Mouse (Mus musculus) right cerebral cortex, adult 2 months (tissue): ENCODE results near the gene Gpbar1.

Source experiments
- DNase-seq, 2 experiments: peaks; one replicate each; pipeline ENCODE4 v3.0.0; 2021 to 2022; ENCODE audit warnings: low spot score in 2 of 2

Gpbar1 gene

DNA sequence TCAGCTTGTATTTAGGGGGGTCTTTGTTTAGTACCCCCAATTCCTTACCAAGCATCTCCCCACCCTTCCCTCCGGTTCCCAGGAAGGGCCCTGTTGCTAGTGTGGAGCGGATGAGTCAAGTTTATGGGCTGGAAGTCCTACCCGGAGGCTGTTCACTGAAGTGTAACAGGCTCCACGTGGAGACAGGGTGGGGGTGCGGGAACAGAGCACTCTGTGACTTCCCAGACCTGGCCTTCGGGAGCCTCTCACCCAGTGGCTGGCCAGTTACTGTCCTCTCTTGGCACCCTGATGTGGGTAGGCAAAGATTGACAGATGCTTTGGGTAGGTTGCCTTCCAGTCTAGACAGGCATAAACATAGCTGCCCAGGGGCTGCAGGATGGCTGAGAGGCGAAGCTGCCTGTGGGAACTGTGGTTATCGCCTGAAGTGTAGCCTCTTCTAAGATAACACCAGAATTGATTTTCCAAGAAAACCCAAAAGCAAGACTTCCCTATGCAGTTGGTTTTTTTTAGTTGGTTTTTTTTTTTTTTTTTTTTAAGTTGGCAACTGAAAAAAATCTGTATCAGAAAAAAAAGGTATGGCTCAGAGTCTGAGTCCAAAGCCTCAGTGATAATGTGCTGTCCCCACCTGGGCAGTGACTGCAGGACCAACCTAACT is 340 bp upstream of the Gpbar1 start:
- no peak for DNase-seq

DNA sequence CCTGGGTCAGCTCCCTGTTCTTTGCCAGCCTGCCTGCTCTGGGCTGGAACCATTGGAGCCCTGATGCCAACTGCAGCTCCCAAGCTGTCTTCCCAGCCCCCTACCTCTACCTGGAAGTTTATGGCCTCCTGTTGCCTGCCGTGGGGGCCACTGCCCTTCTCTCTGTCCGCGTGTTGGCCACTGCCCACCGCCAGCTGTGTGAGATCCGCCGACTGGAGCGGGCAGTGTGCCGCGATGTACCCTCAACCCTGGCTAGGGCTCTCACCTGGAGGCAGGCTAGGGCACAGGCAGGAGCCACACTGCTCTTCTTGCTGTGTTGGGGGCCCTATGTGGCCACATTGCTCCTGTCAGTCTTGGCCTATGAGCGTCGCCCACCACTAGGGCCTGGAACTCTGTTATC is 638 bp downstream of the Gpbar1 start:
- DNase-seq: no peak

DNA sequence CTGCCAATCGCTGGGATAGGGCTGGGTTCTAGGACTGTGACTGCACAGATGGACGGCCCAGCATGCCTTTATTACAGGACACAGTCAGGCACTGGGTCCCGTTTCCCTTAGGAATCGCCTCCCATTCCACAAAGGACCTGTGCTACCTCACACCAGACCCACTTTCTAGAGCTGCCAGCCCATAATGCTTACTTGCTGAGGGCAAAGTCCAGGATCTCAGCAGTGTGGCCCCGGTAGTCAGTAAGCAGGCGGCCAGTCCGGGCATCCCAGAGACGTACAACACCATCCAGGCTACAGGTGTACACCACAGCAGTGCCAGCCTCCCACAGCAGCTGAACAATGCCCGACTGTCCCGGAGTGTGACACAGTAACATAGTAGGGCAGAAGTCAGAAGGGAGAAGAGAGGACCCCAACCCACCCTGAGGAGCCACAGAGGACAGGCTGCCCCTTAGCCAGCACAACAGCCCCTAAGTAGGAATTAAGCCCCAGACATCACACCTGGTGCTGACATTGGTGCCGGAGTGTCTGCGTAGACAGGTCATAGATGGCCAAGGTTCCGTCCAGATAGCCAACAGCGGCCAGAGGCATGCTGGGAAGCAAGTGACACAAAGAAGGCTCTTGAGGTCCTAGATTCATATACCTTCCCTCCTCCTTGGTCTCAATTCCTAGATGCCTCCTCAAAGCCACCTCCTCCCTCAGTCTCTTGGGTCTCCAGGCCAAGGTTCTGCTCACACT is 2.4 kb downstream of the Gpbar1 start:
- DNase-seq: no peak

DNA sequence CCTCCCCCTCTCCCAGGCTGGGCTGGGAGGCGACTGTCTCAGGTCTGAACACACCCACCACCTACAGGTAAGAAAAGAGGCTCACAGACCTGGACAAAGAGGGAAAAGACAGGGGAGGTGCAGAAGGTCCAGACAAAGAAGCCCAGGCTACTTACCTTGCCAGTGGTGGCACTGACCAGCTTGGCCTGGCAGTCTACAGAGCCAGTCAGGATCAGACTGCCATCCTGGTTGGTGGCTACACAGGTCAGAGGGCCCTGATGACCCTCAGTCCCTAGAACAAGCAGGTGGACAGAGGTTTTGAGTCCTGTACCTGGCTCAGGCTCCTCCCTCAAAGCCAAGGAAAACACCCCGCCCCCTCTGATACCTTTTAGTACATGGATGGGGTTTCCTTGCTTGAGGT is 3.0 kb downstream of the Gpbar1 start:
- DNase-seq: no peak

GRCm38 (mm10) chr1:74281886-74282285 is 3.5 kb downstream of the Gpbar1 start:
- no peak for DNase-seq

- no peak for DNase-seq
Measured at GRCm38 (mm10) chr1:74282896-74283625, 4.7 kb downstream of the Gpbar1 start.

GRCm38 (mm10) chr1:74283686-74284463 is 5.5 kb downstream of the Gpbar1 start:
- peak in 1 of 2 experiments; percentile 43 for DNase-seq

GRCm38 (mm10) chr1:74284543-74285160 is 6.3 kb downstream of the Gpbar1 start, which contains the start of the genes Aamp and Pnkd:
TSS of gene Aamp (minus strand) at chr1:74284738.
TSS of gene Pnkd (plus strand) at chr1:74284930.
- DNase-seq: peak; percentile 100

- DNase-seq: peak; percentile 40 to 45
Measured at GRCm38 (mm10) chr1:74285212-74286010, 7.1 kb downstream of the Gpbar1 start.

- DNase-seq: peak in 1 of 2 experiments; percentile 27
Measured at GRCm38 (mm10) chr1:74286869-74287607, 8.7 kb downstream of the Gpbar1 start.

DNA sequence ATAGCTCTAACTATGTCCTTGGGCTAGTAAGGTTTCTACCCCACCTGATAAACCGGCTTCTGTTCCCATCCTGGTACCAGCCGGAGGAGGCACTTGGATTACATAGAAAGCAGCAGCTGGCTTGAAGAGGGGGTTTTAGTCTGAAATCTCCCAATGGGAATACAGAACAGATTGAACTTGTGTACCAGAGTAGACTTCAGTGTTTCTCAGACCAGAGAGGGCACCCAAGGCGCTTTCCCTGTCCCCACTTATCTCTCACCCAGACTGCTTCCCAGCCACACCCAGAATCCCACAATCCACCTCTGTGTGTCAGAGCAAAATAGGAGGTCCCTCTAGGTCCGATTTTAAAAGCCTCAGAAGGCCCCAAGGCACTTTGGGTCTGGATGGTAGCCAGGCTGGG is 10.0 kb downstream of the Gpbar1 start:
- DNase-seq: no peak

GRCm38 (mm10) chr1:74289248-74289647 is 10.9 kb downstream of the Gpbar1 start:
- DNase-seq: no peak

DNA sequence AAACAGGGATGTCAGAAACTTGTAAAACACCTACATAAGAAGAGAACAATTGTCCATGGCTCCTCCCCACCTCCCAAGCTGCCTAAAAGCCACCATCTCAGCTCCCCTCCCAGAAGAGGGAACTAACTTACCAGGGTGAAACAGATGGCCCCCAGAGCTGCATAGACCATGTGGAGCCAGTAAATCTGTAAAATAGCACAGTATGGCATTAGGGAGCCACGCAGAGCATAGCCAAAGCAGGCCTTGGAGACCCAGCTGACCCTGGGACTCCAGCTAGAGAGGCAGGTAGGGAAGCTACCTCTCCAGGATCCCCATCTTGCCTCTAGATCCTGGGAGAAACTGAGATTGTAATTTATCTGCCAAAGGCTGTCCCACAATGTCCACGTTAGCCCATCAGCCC is 11.4 kb downstream of the Gpbar1 start:
- no peak for DNase-seq

- DNase-seq: no peak
Measured at GRCm38 (mm10) chr1:74290141-74290540, 11.8 kb downstream of the Gpbar1 start.

- no peak for DNase-seq
Measured at GRCm38 (mm10) chr1:74292331-74293020, 14.1 kb downstream of the Gpbar1 start.

GRCm38 (mm10) chr1:74293306-74293960 is 15.1 kb downstream of the Gpbar1 start:
- no peak for DNase-seq

DNA sequence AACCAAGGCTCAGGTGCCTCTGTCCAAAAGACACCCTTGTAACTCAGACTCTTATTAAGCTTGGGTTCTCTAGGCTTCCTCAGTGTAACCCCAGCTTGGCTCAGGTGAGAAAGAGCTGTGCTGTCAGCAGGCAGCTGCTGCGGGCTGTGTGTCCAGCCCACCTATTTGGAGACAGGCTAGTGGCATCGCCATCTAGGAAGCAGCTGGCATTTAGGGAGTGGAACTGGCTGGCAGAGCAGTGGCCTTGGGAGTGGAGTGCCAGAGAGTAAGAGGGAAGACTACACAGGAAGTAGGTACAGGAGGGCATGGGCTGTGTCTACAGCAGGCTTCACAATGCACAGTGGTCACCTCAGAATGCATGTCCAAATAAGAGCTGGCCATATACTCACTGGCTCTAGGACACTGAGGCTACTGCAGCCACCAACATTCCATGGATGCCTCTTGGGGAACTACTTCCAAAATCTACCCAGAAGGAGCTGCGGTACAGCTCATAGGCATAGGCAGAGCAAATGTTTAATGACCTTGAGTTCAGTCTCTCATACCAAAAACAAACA is 15.8 kb downstream of the Gpbar1 start:
- DNase-seq: no peak

DNA sequence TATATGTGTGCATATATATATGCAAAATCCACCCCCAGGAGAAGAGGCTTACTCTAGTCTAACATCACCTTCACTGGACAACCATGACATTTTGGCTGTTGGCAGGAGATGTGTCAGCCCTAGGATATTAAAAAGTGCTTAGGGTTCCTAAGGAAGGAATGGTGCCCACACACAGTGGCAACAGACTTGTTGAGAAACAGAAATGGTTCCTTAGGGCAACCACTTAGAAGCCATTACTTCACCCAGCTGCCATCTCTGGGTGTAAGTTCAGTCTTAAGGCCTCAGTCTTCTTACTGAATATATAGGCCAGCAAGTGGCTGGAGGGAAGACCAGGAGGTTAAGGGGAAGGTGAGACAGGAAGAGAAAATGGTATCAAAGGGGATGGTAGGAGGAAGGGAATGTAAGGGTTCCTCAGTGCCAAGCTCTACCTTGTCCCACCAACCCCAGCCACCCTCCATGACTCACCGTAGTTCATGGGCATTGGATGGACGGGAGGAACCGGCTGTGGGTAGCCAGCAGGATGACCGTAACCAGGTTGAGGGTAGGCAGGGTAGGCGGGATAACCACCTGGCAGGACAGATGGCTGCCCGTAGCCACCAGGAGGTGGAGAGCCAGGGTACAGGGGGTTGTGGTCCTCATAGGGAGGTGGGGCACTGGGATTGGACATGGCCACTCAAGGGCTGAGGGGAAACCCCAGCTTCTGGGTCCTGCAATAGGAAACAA is 16.5 kb downstream of the Gpbar1 start:
- no peak for DNase-seq
